Mouse (Mus musculus) 3134 (cell line): ENCODE measurements at regions not wholly inside any gene's neighbourhood (a gene's known extent, or its start where the extent isn't known, plus 50 kb on each side); places are given as distances from the start of the nearest gene placed in this dataset.
"Not testable (repeated sequence)": the region's sequence is repeated elsewhere in the genome, so short reads cannot be mapped to it uniquely, and the experiment has no call there.

Experiments used
- DNase-seq: peaks from one replicate; pipeline ENCODE4 v3.0.0-alpha.2; 2011; ENCODE audit warnings: low spot score; ENCODE audit not compliant: insufficient read length; ENCODE audit errors: extremely low read depth

- no peak for DNase-seq
These were observed 698.5 kb downstream of the Triml1 start for GRCm38 (mm10) chr8:42442786-42443185.

GRCm38 (mm10) chr8:42402632-42403031, 738.7 kb downstream of the Triml1 start:
- no peak for DNase-seq

- no peak for DNase-seq
These were observed 744.4 kb downstream of the Triml1 start for GRCm38 (mm10) chr8:42396886-42397285.

GRCm38 (mm10) chr8:42388816-42389215, 752.5 kb downstream of the Triml1 start:
- DNase-seq: no peak

GRCm38 (mm10) chr8:42348073-42348603, 793.1 kb downstream of the Triml1 start:
- no peak for DNase-seq

- no peak for DNase-seq
These were observed 806.6 kb downstream of the Triml1 start for GRCm38 (mm10) chr8:42334708-42335107.

GRCm38 (mm10) chr8:42324663-42325062, 816.6 kb downstream of the Triml1 start:
- DNase-seq: no peak

GRCm38 (mm10) chr8:42322862-42323261, 818.4 kb downstream of the Triml1 start:
- DNase-seq: no peak

GRCm38 (mm10) chr8:42311060-42311459, 830.2 kb downstream of the Triml1 start:
- no peak for DNase-seq

- no peak for DNase-seq
These were observed 849.9 kb downstream of the Triml1 start for GRCm38 (mm10) chr8:42291392-42291791.

- no peak for DNase-seq
These were observed 859.3 kb downstream of the Triml1 start for GRCm38 (mm10) chr8:42282011-42282410.

- DNase-seq: no peak
These were observed 836.5 kb upstream of the Frg1 start for GRCm38 (mm10) chr8:42253358-42253757.

- DNase-seq: not testable (repeated sequence)
These were observed 825.4 kb upstream of the Frg1 start for GRCm38 (mm10) chr8:42242321-42242720.

- no peak for DNase-seq
These were observed 803.2 kb upstream of the Frg1 start for GRCm38 (mm10) chr8:42219857-42220600.

GRCm38 (mm10) chr8:42210943-42211342, 794.1 kb upstream of the Frg1 start:
- DNase-seq: no peak

GRCm38 (mm10) chr8:42209989-42210388, 793.1 kb upstream of the Frg1 start:
- no peak for DNase-seq

- no peak for DNase-seq
These were observed 780.4 kb upstream of the Frg1 start for GRCm38 (mm10) chr8:42197257-42197656.

- no peak for DNase-seq
These were observed 777.2 kb upstream of the Frg1 start for GRCm38 (mm10) chr8:42193902-42194550.

- DNase-seq: no peak
These were observed 770.2 kb upstream of the Frg1 start for GRCm38 (mm10) chr8:42187083-42187482.

GRCm38 (mm10) chr8:42183288-42183878, 766.5 kb upstream of the Frg1 start:
- no peak for DNase-seq

GRCm38 (mm10) chr8:42162441-42162840, 745.6 kb upstream of the Frg1 start:
- no peak for DNase-seq

- DNase-seq: no peak
These were observed 740.1 kb upstream of the Frg1 start for GRCm38 (mm10) chr8:42157006-42157405.
